Mouse (Mus musculus): ENCODE results near the gene Aff3. TPM values are rescaled to one million over a fixed set of nuclear protein-coding genes. Genes with fewer than 3 reads are reported as not detected.

Aff3 gene
- polyA plus RNA-seq, 1 experiment from 2014 or later: 12.7 TPM

GRCm38 (mm10) chr1:38239516-38239915 is 425.2 kb downstream of the Aff3 start:
- Histone ChIP-seq H3K4me3 (replicated peaks) (no peak overlapping the region), H3K4me1 (replicated peaks) (no peaks in the 10 kb centered on the region), H3K9me3 (no peaks in the 10 kb centered on the region), H3K4me2 (replicated peaks) (no peak overlapping the region), H3K9ac (replicated peaks) (no peak overlapping the region), H3K27ac (no peak overlapping the region), H3K36me3 (no peaks in the 10 kb centered on the region), H3K27me3 (no peaks in the 10 kb centered on the region)
- 92% methylated on average over 16 of the region's 16 CpGs for WGBS
- no peak for ATAC-seq

GRCm38 (mm10) chr1:38237831-38238230 is 426.9 kb downstream of the Aff3 start:
- no peak for ATAC-seq
- H3K9me3 ChIP-seq: no peaks in the 10 kb centered on the region
- no peak overlapping the region for H3K27ac ChIP-seq
- H3K4me1 ChIP-seq (replicated peaks): no peaks in the 10 kb centered on the region
- no peak overlapping the region for H3K4me3 ChIP-seq (replicated peaks)
- no peaks in the 10 kb centered on the region for H3K27me3 ChIP-seq
- H3K36me3 ChIP-seq: no peaks in the 10 kb centered on the region
- 95% methylated on average over 9 of the region's 9 CpGs for WGBS
- no peak overlapping the region for H3K9ac ChIP-seq (replicated peaks)
- H3K4me2 ChIP-seq (replicated peaks): no peak overlapping the region

GRCm38 (mm10) chr1:38237027-38237787 is 427.5 kb downstream of the Aff3 start:
- H3K4me2 ChIP-seq (replicated peaks): no peak overlapping the region
- 70% methylated on average over 7 of the region's 7 CpGs for WGBS
- no peaks in the 10 kb centered on the region for H3K4me1 ChIP-seq (replicated peaks)
- H3K27ac ChIP-seq: no peak overlapping the region
- H3K9ac ChIP-seq (replicated peaks): no peak overlapping the region
- H3K4me3 ChIP-seq (replicated peaks): no peak overlapping the region
- ATAC-seq: no peak
- H3K27me3 ChIP-seq: no peaks in the 10 kb centered on the region
- H3K9me3 ChIP-seq: no peaks in the 10 kb centered on the region
- no peaks in the 10 kb centered on the region for H3K36me3 ChIP-seq

GRCm38 (mm10) chr1:38233121-38233520 is 431.6 kb downstream of the Aff3 start:
- no peaks in the 10 kb centered on the region for H3K4me1 ChIP-seq (replicated peaks)
- H3K4me2 ChIP-seq (replicated peaks): no peak overlapping the region
- no peak overlapping the region for H3K4me3 ChIP-seq (replicated peaks)
- no peaks in the 10 kb centered on the region for H3K27me3 ChIP-seq
- H3K27ac ChIP-seq: no peak overlapping the region
- H3K36me3 ChIP-seq: 0 out of 2 replicates have a peak, but pooled peaks cover under 1% of the 10 kb centered on the region
- 89% methylated on average over 5 of the region's 5 CpGs for WGBS
- no peak overlapping the region for H3K9ac ChIP-seq (replicated peaks)
- no peak for ATAC-seq
- peaks cover under 1% of the 10 kb centered on the region; the same call in 1 of the 2 replicates for H3K9me3 ChIP-seq

GRCm38 (mm10) chr1:38230041-38230440 is 434.7 kb downstream of the Aff3 start:
- Histone ChIP-seq H3K9ac (replicated peaks) (no peak overlapping the region), H3K27ac (no peak overlapping the region), H3K4me1 (replicated peaks) (no peaks in the 10 kb centered on the region), H3K36me3 (peaks cover 8% of the 10 kb centered on the region), H3K4me2 (replicated peaks) (no peak overlapping the region), H3K4me3 (replicated peaks) (no peak overlapping the region), H3K27me3 (no peaks in the 10 kb centered on the region), H3K9me3 (peaks cover 23% of the 10 kb centered on the region)
- no peak for ATAC-seq
- 76% methylated on average over 8 of the region's 8 CpGs for WGBS

- Histone ChIP-seq H3K4me1 (replicated peaks) (no peaks in the 10 kb centered on the region), H3K9ac (replicated peaks) (no peak overlapping the region), H3K4me2 (replicated peaks) (no peak overlapping the region), H3K36me3 (peaks cover 20% of the 10 kb centered on the region), H3K4me3 (replicated peaks) (no peak overlapping the region), H3K27me3 (no peaks in the 10 kb centered on the region), H3K27ac (no peak overlapping the region), H3K9me3 (peaks cover 34% of the 10 kb centered on the region)
- no peak for ATAC-seq
- WGBS: 92% methylated on average over 4 of the region's 4 CpGs
These were observed 435.9 kb downstream of the Aff3 start for GRCm38 (mm10) chr1:38228806-38229205.

GRCm38 (mm10) chr1:38225166-38225565 is 439.6 kb downstream of the Aff3 start:
- WGBS: 97% methylated on average over 3 of the region's 3 CpGs
- H3K9me3 ChIP-seq: peaks cover 43% of the 10 kb centered on the region
- H3K9ac ChIP-seq (replicated peaks): no peak overlapping the region
- H3K4me2 ChIP-seq (replicated peaks): no peak overlapping the region
- H3K27ac ChIP-seq: no peak overlapping the region
- ATAC-seq: no peak
- peaks cover 25% of the 10 kb centered on the region for H3K36me3 ChIP-seq
- no peak overlapping the region for H3K4me3 ChIP-seq (replicated peaks)
- no peaks in the 10 kb centered on the region for H3K27me3 ChIP-seq
- no peaks in the 10 kb centered on the region for H3K4me1 ChIP-seq (replicated peaks)

GRCm38 (mm10) chr1:38222160-38222559 is 442.6 kb downstream of the Aff3 start:
- H3K9me3 ChIP-seq: peaks cover 35% of the 10 kb centered on the region
- no peaks in the 10 kb centered on the region for H3K4me1 ChIP-seq (replicated peaks)
- no peak overlapping the region for H3K9ac ChIP-seq (replicated peaks)
- no peak overlapping the region for H3K4me2 ChIP-seq (replicated peaks)
- WGBS: 81% methylated on average over 1 of the region's 1 CpGs
- no peak overlapping the region for H3K4me3 ChIP-seq (replicated peaks)
- peaks cover 31% of the 10 kb centered on the region for H3K36me3 ChIP-seq
- no peaks in the 10 kb centered on the region for H3K27me3 ChIP-seq
- no peak for ATAC-seq
- no peak overlapping the region for H3K27ac ChIP-seq

- Histone ChIP-seq H3K27me3 (no peaks in the 10 kb centered on the region), H3K9me3 (peaks cover 32% of the 10 kb centered on the region), H3K4me2 (replicated peaks) (no peak overlapping the region), H3K9ac (replicated peaks) (no peak overlapping the region), H3K27ac (no peak overlapping the region), H3K4me1 (replicated peaks) (no peaks in the 10 kb centered on the region), H3K4me3 (replicated peaks) (no peak overlapping the region), H3K36me3 (peaks cover 32% of the 10 kb centered on the region)
- 87% methylated on average over 8 of the region's 8 CpGs for WGBS
- ATAC-seq: no peak
These were observed 443.3 kb downstream of the Aff3 start for GRCm38 (mm10) chr1:38221431-38221830.

- H3K9me3 ChIP-seq: 0 out of 2 replicates have a peak, but pooled peaks cover 3% of the 10 kb centered on the region
- H3K27me3 ChIP-seq: no peaks in the 10 kb centered on the region
- no peak for ATAC-seq
- H3K4me3 ChIP-seq (replicated peaks): no peak overlapping the region
- no peak overlapping the region for H3K9ac ChIP-seq (replicated peaks)
- 74% methylated on average over 30 of the region's 31 CpGs for WGBS
- peaks cover 14% of the 10 kb centered on the region; the same call in 1 of the 2 replicates for H3K36me3 ChIP-seq
- no peak overlapping the region for H3K27ac ChIP-seq
- no peak overlapping the region for H3K4me2 ChIP-seq (replicated peaks)
- H3K4me1 ChIP-seq (replicated peaks): 0 out of 2 replicates have a peak, but pooled peaks cover 3% of the 10 kb centered on the region
These were observed 446.6 kb downstream of the Aff3 start for GRCm38 (mm10) chr1:38217912-38218795.

GRCm38 (mm10) chr1:38217098-38217497 is 447.7 kb downstream of the Aff3 start:
- Histone ChIP-seq H3K4me3 (replicated peaks) (no peak overlapping the region), H3K4me2 (replicated peaks) (no peak overlapping the region), H3K9ac (replicated peaks) (no peak overlapping the region), H3K9me3 (no peaks in the 10 kb centered on the region), H3K36me3 (peaks cover 14% of the 10 kb centered on the region; the same call in 1 of the 2 replicates), H3K27ac (no peak overlapping the region), H3K27me3 (no peaks in the 10 kb centered on the region), H3K4me1 (replicated peaks) (0 out of 2 replicates have a peak, but pooled peaks cover 3% of the 10 kb centered on the region)
- ATAC-seq: no peak
- 84% methylated on average over 5 of the region's 5 CpGs for WGBS

- no peak overlapping the region for H3K4me2 ChIP-seq (replicated peaks)
- WGBS: 83% methylated on average over 3 of the region's 3 CpGs
- H3K27me3 ChIP-seq: 0 out of 2 replicates have a peak, but pooled peaks cover 12% of the 10 kb centered on the region
- H3K9ac ChIP-seq (replicated peaks): no peak overlapping the region
- H3K9me3 ChIP-seq: no peaks in the 10 kb centered on the region
- H3K4me1 ChIP-seq (replicated peaks): peaks cover 6% of the 10 kb centered on the region
- H3K27ac ChIP-seq: no peak overlapping the region
- H3K36me3 ChIP-seq: peaks cover 27% of the 10 kb centered on the region
- H3K4me3 ChIP-seq (replicated peaks): no peak overlapping the region
- no peak for ATAC-seq
These were observed 451.4 kb downstream of the Aff3 start for GRCm38 (mm10) chr1:38213377-38213776.

All from midbrain, embryonic 13.5 days (tissue).